Mouse (Mus musculus) lung, adult 2 months (tissue): ENCODE measurements around the gene Mei1.

Source experiments
- CTCF ChIP-seq: fragments of 200-500 bp; IDR thresholded peaks from 2 replicates; pipeline ENCODE4 v1.5.1; 2011; ENCODE audit warnings: mild to moderate bottlenecking, low read length, control low read depth; ENCODE audit not compliant: insufficient read depth
- POLR2A ChIP-seq: fragments of 200-500 bp; IDR thresholded peaks from 2 replicates; pipeline ENCODE4 v1.6.1; 2011; ENCODE audit warnings: low read depth, mild to moderate bottlenecking, control low read depth, low read length, borderline replicate concordance; ENCODE audit errors: extremely low read depth

DNA sequence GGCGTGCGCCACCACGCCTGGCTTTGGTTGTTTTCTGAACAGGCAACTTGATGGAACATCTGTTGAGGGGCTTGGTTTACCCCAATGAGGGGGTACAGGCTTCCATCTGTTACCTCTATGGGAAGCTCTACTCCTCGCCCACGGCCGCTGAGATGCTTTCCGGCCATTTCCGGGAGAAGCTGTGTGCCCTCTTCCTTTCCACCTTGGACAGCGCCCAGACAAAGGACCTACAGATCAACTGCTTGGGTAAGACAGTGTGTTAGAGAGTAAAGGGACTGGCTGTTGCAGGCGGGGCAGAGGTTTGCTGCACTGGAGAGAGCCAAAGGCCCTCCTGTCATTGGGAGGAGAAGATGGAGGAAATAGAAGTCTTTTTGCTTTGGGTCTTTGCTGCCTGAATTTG, 10.1 kb downstream of the Mei1 start:
- no peak for TF ChIP-seq CTCF
- TF ChIP-seq POLR2A, result no peak
